Mouse (Mus musculus): Measurements from ENCODE around the gene Mx1.

The Mx1 gene

DNA sequence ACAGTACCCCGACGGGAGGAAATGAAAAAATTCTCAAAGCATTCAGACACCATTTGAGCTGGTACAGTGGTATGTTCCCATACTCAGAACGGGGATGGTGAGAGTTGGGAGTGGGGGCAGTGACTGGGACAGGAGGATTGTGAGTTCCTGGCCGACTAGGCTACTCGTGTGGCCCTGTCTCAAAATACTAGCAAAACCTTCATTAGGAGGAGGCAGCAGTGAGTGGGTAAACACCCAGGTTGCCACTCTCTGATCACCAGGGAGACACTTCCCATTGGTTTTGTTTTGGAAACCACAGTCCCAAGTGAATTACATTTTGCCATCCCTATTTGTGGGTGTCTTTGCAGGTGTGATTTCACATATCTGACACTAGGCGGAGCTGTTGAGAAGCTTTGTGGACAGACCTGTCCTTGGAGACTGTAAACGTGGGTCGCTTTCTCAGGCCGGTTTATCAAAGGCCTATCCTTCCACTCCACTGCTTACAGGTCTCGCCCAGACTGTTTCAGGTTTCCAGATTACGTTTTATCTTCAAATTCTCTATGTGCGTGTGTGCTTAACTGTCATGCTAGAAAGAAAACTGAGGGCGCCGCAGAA is 18.9 kb downstream of the Mx1 start:
- DNase-seq = peak; percentile 68

DNA sequence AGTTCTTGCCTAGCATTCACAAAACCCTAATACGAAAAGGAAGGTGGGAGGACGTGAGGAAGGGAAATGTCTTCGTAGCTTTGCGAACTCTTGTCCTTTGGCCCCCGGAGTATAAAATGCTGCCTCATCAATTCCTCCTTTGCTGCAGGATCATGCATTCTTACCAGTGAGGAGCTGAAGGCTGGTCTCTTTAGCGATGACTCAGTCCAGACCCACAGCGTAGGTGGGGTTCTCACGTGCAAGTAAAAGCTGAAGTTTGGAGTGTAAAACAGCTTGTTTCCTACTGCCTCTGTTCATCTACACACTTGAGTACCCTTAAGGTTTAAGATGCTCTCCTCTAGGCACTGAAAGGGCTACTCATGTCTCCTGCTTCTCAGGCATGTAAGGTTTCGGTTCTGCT is 20.7 kb downstream of the Mx1 start:
- no peak for DNase-seq

DNA sequence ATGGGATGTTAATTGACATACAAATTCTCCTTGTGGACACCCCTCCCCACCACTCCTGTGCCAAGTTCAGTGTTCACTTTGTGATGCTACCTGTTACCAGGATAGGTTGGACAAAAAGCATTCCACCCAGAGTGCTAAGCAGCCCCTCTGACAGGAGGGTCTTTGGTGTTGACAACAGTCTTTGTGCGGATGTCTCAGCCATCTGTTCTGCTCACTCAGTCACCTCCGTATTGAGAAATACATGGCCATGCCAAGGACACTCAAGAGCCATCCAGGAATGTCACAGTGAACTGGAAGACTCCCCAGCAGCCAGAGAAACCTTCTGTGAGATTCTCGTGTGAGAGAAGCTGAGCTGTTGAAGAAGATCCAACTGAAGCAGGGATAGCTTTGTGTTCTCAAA is 24.5 kb downstream of the Mx1 start:
- DNase-seq = no peak

DNA sequence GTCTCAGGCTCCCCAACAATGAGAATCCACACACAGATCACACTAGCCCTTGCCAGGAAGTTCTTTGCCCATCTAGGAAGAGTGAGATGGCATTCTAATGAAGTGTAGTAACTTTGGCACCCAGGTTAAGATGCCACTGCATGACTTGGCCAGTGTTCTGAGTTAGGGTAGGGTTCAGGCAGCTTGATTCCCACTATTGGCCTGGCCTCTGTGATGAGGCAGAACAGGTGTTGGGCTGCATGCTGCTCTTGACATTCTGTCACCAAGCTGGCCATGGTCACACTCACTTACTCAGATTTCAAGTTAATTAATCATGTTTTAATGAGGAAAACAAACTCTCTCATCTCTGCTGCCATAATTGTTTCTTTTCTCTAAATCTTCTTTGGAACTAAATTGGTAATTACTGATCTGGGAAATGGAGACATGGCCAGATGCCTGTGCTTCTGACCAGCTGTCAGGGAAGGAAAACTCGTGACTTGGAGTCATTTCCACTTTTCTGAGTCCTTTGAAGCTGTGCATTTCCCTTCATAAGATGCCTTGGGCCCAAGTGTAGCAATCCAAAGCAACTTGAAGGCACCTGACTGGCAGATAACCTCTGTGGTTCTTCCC is 25.2 kb downstream of the Mx1 start:
- peak; percentile 27 for DNase-seq

DNA sequence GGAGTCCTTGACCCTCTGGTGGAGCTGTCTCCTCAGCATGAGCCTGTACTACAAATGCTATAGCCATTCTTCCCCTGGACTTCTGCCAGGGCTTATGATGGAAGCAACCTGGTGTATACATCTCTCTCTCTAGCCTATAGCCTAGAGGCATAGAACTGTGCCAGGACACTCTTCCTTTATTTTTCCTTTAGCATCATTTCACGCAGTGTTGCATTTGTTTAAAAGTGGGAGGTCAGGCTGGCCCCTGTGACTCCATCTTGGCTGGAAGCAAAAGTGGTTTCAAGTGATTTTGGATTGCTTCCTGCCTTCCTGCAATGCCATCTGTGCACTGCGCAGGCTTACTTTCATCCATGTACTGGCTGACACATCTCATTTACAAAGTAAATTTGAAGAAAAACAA is 28.5 kb downstream of the Mx1 start:
- no peak for DNase-seq

DNA sequence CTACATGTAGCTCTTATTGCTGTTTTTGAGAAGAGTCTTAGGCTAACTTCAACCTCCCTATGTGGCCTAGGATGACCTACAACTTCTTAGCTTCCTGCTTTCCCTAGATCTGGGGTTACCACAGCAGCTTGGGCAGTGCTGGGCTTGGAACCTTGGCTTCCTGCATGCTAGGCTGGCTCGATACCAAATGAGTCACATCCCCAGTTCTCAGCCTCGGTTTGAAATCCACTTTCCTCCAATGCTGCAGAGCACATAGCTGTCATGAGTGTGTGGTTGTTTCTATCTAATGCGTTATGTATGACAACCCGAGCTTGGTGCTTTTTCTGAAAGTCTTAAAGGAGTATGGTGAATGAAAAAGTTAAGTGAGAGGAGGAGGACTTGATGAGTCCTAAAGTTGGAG is 31.4 kb downstream of the Mx1 start:
- peak; percentile 67 for DNase-seq

DNA sequence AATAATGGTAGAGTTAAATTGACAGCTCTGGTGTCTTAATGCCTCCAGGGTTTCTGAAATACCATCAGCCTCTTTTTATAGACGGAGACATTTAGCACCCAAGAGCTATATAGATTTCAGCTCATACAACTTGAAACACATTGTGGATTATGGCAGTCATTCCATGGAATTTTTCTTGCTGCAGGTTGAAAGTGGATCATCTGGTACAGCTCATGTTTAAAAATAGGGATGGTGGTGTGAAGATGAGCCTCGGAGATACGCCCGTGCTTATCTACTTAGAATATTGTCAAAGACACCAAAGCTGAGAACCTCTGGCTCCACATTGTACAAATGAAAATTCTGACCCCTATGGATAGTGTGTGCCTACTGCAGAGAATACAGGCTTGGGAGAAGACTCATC is 32.6 kb downstream of the Mx1 start:
- no peak for DNase-seq

DNA sequence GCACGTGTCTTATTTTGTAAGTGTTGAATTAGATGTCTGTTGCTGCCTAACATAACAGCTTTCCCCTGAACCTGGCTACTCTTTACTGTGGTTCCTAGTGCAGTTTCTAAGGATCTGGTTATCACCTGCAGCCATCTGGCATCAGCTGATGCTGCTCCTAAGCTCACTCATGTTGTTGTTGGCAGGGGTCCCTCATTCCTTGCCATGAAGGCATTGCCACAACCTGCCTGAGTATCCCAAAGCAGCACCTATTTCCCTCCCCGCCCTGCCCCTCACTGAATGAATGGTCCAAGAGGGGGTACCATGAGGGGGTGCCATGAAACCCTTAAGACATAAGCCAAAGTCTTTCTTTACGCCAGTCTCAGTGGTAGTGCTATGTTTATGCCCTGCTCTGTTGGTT is 34.7 kb downstream of the Mx1 start:
- no peak for DNase-seq

DNA sequence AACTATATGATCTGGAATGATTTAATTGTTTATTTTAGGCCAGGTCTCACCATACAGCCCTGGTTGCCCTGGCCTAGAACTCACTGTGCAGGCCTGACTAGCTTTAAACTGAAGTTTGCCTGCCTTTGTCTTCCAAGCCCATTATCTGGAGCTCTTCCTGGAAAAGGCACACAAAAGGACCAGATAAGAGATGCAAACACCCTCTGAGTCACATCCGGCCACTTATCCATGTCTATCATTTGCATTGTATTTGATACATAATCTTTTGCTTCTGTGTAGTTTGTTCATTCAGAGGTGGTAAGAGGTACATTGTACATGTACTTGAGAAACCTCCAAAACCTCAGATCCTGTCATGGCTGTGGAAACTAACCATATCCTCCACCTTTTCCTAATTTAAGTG is 39.1 kb downstream of the Mx1 start:
- no peak for DNase-seq

DNA sequence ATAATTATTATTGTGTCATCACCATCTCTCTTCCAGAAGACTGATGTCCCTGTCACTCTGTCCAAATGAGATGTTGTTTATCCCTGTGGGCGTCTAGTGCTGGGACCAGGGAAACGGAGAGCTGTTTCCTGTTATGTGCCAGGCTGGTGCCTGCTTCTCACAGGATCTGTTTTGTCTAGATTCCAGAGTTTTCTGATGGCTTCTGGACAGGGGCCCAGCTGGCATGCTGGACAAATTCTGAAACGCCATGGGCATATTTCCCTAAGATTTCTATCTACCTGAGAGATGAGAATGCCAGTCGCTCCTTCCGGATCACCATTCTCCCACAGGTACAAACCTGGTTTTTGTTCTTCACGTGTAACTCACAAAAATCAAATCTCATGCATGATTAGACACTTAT is 41.0 kb downstream of the Mx1 start:
- peak; percentile 7 for DNase-seq

DNA sequence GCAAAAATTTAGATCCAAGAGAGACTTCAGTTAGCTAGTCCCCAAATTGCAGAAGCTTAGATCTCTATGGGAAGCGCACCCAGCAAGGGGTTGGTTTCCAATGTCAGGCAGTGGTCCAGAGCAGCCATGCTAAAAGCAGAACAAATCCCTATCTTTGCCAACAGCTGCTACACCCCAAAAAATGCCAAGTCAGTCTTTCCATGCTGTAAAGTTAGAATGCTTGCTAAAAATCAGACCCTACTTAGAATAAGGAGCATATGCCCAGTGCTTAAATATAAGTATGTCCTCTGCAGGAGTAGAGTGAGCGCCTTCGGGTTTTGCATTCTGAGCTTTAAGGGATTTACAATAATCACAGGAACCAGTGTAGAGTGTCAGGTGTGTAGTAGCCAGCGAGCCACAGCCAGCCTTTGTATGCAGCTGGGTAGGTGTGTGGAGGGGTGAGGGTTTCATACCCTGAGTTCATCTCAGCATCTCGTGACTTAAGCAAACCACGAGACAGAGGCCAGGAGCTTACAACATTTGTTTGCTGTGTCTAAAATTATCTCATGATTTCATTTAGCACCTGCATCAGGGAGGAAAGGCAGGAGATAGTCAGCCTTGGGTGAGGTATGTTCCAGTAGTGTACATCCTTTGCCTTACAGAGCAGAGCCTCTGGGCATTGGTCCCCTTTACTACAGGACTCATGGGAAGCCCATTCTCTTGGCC is 43.8 kb downstream of the Mx1 start:
- no peak for DNase-seq

DNA sequence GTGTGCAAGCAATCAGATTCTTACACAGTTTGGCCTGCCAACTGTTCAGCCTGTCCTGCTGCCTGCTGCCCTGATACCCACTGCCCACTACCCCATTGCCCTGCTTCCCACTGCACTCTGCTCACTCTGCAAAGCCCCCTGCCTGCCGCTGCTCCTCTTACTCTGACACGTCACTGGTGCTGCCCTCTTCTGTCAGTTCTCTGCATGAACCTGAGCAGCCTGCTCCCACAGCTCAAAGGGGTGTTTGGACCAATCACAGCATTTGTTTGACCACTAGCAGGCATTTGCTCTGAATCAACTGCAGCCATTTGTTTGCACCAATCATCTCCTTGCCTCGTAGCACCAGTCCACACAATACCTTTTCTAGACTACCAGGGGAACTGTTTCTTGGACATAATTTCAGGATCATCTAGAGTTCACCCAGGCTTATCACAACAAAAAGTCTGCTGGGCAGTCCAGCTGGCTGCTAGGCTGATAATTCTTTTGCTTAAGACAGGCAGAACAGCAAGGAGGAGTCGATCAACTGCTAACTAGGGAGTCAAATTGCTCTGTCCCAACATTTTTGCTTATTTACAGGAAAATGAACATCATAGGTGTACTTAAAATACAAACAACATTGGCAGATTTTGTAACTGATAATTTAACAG is 44.7 kb downstream of the Mx1 start:
- DNase-seq = peak; percentile 87

DNA sequence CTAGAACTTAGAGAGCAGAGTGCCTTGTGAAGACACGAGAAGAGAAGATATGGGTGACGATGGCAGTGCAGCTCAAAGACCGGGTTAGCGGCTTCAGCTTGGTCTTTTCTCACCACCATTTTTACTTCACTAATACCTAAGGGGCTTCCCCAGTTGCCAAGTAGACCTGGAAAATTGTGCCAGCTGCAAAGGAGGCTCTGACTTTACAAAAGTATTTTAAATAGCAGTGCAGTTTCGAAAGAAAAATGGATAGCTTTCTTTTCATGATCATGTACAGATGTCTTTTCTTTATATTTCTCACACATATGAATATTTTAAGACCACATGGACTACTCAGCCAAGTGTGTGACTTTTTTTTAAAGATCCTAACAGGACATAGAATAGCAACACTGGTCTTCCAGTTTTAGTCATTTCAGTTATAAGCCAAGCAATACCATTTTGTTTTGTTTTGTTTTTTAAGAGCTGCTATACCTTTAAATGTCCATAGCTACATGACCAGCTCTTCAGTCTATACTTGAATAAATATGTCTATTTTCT is 57.2 kb downstream of the Mx1 start:
- DNase-seq = no peak

DNA sequence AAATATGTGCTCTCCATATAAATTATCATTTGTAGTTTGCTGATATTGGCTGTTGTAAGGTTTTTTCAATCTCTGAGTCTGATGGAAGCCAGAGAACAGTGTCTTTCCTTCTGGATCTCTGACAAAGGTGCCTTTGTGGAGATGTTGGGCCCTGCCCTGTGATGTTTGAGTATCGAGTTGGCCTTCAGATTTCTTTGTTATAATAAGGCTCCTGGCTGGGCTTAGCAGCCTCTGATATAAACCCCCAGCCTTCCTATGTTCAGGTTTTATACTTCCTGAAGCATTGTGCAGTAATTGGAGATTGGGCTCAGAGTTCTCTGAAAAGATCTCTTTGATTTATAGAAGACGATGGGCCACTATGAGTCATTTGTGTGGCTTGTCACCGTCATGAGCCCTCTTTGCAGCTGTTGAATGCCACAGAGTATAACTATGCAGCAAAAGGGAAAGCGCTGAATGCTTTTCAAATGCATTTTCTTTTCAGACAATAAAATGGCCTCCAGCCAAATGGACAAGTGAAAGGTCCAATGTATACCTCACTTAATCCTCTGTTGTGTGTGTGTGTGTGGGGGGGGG is 60.4 kb downstream of the Mx1 start:
- no peak for DNase-seq

DNA sequence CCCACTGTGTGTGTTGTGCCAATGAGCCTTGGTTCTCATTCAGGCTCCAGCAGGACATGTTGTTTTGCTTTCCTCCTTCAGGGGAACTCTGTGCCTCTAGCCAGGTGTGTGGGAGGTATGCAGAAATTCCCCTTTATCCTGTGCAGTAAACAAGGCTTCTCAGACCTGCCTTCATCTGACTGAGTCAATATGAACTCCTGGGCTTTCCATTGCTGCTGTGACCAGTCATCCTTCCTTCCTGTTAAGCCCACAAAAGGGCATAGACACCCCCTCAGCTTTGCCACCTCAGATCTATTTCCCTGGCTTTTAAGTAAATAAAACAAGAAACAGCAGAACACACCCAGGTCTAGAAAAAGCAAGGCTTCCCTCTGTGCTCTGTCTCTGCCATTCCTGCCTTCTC is 61.0 kb downstream of the Mx1 start:
- no peak for DNase-seq

DNA sequence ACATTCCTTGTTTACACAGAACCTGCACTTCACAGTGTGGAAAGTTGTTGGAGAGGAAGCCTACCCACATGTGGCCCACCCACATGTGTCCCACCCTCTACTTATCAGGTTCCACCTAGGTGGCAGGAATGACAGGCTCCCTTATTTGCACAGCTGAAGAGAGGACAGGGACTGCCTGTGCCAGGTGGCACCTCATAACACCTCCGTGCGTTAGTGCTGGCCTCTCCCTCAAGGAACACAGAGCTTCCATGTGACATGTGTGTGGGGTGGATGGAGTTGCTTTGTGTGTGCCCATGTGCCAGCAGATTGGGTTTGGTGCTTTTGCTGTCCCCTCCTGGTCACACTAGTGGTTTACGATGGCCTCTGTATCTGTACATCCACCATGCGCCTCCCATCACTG is 62.7 kb downstream of the Mx1 start:
- no peak for DNase-seq

DNA sequence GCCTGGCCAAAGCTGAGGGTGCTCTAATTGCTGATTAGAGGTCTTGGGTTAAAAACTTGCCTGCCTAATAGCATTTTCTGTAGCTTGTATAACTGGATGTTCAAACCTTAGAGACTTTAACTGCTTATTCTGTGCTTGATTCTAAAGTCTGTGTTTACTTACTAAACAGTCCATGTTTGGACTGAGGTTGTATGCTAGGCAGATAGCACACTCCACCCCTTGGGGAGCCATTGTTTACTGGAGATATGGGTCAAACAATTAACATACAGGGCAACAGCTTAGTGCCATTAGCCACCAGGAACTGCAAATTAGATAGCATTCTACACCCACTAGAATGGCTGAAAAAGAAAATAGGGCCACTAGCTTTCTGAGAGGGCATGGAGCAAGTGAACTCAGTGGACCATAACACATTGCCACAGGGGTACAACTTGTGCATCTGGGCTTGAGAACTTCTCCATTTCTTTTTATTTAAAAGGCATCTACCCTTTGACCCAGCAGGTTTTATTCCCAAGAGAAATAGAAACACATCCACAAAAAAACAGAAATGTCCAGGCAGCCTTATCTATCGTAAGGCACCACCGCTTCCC is 64.7 kb downstream of the Mx1 start:
- no peak for DNase-seq
